Comparison of ENCODE assay signal across 15 mouse cellular contexts in the genomic region with DNA sequence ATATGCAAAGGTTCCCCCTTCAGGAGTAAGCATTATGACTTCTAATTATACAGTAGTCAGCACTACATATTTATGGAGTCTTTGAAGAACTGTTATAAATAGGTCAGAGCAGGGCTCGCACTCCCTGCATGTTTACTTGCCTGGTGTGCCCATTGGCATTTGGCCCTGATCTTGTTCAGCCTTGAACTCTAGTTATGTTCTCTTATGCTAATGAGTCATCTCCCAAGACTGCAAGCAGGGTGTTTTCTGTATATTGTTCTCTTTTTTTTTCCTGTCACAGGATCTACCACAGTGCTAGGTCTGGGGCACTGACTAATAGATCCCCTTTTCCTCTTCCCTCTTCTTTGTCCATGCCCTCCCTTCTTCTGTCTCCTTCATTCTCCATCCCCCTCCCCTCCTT. TPM values are rescaled to one million over a fixed set of nuclear protein-coding genes. Genes with fewer than 3 reads are reported as not detected.
DNase-seq lines count a peak whose midpoint lies in the region; TF ChIP-seq lines count a peak whose summit lies in the region.
"Had no signal": no experiment of that assay in that cellular context is flagged by ENCODE, and none has a peak within 500 bp of the region (broad histone marks: within the 10 kb centered on the region; RNA-seq: fewer than 3 reads in every experiment).

No protein-coding gene starts in this region.

- WGBS in olfactory bulb, adult 2 months, result 40% methylated on average over 1 of the region's 1 CpGs

- TF ChIP-seq POLR2A in olfactory bulb, adult 2 months (IDR thresholded peaks at IDR 0.05; ENCODE audit: insufficient read depth, low read depth, low read length), result no peak

- peaks cover 9% of the 10 kb centered on the region; the same call in 1 of the 2 replicates for H3K4me1 ChIP-seq in olfactory bulb, adult 2 months (ENCODE audit: control insufficient read depth, insufficient read depth, low read length)
- H3K4me1 ChIP-seq: embryonic facial prominence, embryonic 12.5 days; forebrain, embryonic 10.5 days had no signal

- TF ChIP-seq CTCF in olfactory bulb, adult 2 months (IDR thresholded peaks at IDR 0.05; ENCODE audit: insufficient read depth, low read depth, low read length), result no peak

- H3K4me3 ChIP-seq in olfactory bulb, adult 2 months (ENCODE audit: insufficient read depth, low read depth, low read length), result no peak overlapping the region
- H3K4me3 ChIP-seq: embryonic facial prominence, embryonic 12.5 days; forebrain, embryonic 10.5 days had no signal

- peak; percentile 90 for DNase-seq in heart, adult 11 months
- no peak for DNase-seq in heart, postnatal 14 days
- DNase-seq in urinary bladder, postnatal 14 days (ENCODE audit: low spot score), result peak; percentile 23
- DNase-seq in urinary bladder, postnatal 10 days (ENCODE audit: low spot score), result no peak
- peak; percentile 68 for DNase-seq in adrenal gland, adult 8-10 months
- no peak for DNase-seq in spleen, adult 18-20 months
- DNase-seq: kidney, postnatal 14 days; layer of hippocampus, adult 9-11 months; right cerebral cortex, adult 18-20 months had no signal

- H3K27ac ChIP-seq in olfactory bulb, adult 2 months (ENCODE audit: insufficient read depth, low read depth, low read length), result 0 out of 2 replicates have a peak overlapping the region, but pooled peaks have one; percentile 30
- H3K27ac ChIP-seq: embryonic facial prominence, embryonic 12.5 days; forebrain, embryonic 10.5 days; hindbrain, embryonic 14.5 days; liver, embryonic 14.5 days had no signal

- intact Hi-C loops in heart, postnatal 14 days (cut with DNase I), result no loop called here

RNA-seq across cellular contexts. Expression of a gene that starts 48.5 kb away (rescaled TPM):
- total RNA-seq in heart, postnatal 14 days (2021), result under 1 TPM in 1 of 2 experiments, not detected in 1; 0.07 TPM
- total RNA-seq in adrenal gland, adult 8-10 months (2022), result 1 to 10 TPM; 4.5 to 8.7 (median 7.2) TPM
- 125 and 254 TPM in 2 replicates for polyA plus RNA-seq in olfactory bulb, adult 2 months (2012; ENCODE audit: insufficient read depth, insufficient read length, low replicate concordance, missing spikeins)
- total RNA-seq: CH12.LX had no signal

Comparison
In these comparisons a context has a peak if more than half of its experiments do, and no peak if none do; other contexts are left out.
1. DNase-seq: peak in heart, adult 11 months (single experiment), urinary bladder, postnatal 14 days (single experiment) and adrenal gland, adult 8-10 months (single experiment); none in heart, postnatal 14 days (0 of 2), urinary bladder, postnatal 10 days (single experiment) and spleen, adult 18-20 months (0 of 2).
2. RNA of a gene that starts 48.5 kb away (total RNA-seq): 4.5 to 8.7 TPM in adrenal gland, adult 8-10 months; 0.07 TPM in heart, postnatal 14 days; every median in the first group is over 4 times any median in the second.